Mouse (Mus musculus) cerebellum, adult (tissue): ENCODE data around the gene Dab2ip.
A peak's percentile ranks its signal among the peaks of the same experiment; 100 is the strongest.

Source experiments
- ATAC-seq: cut with Nextera tagmentation; 2 replicates; pipeline ENCODE4 v1.9.2; 2017; ENCODE audit warnings: mild to moderate bottlenecking, moderate library complexity, mixed read lengths; ENCODE audit not compliant: insufficient number of reproducible peaks, low FRiP score, low TSS enrichment

Gene Dab2ip

DNA sequence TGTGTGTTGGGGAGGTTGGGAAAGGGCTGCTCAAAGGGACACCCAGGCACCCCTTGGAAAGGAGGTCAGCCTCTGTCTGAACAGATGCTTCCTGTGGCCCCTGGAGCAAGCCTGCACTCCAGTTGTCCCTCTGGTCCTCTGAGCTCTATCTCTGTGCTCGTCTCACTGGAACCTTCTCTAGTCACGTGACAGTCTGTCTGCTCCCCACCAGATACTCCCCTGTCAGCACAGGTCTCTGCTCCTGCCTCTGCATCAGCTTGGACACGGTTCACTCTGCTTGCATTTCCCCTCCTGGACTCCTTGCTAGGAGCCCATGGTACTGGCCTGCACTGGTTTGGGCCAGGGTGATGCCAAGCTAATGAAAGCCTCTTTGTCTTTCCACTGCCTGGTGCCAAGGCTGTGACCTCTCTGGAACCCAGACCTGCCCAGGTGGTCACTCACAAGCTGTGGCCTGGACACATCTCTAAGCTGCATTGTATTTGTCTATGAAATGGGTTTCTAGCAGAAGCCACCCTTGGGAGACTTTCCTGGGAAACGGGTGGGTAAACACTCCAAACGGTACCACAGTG lies 1.1 kb upstream of the Dab2ip start:
- ATAC-seq: no peak

- ATAC-seq: peak; percentile 55
Measured at GRCm38 (mm10) chr2:35558826-35559550, 922 bp downstream of the Dab2ip start.

DNA sequence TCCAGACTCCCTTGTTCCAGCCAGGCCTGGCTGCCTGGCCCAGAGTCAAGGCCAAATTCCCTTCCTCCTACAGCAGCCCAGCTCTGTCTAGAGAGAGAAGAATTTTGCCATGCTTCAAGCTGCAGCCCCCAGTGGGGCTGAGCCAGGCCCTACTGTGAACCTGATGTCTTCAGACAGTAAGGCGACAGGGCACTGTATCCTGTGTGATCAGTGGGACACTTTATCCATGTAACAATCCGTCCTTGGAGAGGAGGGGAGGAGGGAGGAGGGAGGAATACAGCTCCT lies 1.4 kb downstream of the Dab2ip start:
- peak; percentile 49 for ATAC-seq

GRCm38 (mm10) chr2:35563722-35564121 lies 5.7 kb downstream of the Dab2ip start:
- no peak for ATAC-seq

GRCm38 (mm10) chr2:35565051-35565836 lies 7.2 kb downstream of the Dab2ip start:
- ATAC-seq: no peak

DNA sequence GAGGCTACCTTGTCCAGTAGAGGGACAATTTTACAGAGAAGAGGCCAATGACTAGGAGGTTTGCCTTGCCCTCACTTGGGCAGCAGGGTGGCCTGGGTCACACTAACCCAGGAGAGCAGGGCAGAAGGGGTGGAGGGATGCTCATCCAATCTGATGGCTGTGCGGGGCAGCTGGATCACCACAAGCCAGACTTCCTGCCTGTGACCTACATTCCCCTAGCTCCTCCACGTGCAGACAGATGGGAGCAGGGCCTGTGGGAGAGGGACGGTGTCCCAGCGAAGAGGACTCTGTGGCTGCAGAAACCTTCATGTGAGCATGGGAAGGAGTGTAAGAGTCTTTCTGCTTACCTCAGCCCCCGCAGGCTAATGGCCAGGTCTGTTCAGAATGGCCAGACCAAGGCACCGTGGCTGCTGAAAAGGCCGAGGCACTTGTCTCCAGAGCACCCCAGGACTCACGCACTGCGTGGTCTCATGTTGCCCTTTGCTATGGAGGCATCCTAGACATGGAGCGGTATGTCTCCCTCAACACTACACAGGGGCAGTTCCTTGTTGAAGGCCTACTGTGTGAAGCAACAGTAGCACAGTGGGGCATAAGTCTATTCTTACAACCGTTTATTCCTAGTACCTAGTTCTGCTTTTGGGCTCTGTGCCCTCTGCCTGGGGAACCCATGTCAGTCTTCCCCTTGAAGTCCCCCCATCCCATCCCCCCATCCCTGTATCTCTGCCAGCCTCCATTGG lies 9.1 kb downstream of the Dab2ip start:
- ATAC-seq: peak; percentile 50; the same call in 1 of the 2 replicates

- no peak for ATAC-seq
Measured at GRCm38 (mm10) chr2:35567694-35568149, 9.7 kb downstream of the Dab2ip start.

DNA sequence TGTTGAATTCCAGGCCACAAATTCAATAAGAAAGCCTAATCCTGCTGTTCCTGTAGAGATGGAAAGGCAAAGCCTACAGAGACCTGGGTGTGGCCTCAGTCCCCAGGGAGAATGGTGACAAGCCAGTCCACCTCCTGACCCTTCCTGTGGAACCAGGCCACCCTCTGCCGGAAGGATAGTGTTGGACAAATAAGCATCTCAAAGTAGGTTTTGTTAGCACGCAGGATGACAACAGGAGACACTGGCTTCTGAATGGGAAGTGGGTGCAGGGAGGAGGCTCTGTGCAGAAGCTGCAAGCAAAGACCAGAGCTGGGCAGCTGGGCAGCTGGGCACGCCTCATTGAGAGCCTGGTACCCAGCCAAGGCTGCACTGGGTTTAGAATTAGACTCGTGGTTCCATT lies 12.7 kb downstream of the Dab2ip start:
- ATAC-seq: no peak

DNA sequence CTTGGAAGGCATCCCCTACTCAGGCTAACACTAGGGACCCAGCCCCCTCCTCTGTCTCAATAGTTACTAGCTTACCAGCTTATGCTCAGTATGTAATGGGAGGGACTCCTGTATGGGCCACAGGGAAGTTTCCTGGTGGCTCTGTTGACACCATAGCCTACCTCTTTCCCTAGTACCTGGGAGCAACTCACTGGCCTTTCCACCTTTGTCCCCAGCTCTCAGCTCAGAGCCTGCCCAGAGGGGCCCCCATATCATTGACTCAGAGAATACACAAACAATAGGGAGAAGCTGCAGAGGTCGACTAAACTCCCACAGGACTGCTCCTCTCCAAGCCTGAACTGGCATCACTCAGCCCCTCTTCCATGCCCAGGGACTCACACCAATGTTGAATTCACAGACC lies 16.6 kb downstream of the Dab2ip start:
- ATAC-seq: no peak

DNA sequence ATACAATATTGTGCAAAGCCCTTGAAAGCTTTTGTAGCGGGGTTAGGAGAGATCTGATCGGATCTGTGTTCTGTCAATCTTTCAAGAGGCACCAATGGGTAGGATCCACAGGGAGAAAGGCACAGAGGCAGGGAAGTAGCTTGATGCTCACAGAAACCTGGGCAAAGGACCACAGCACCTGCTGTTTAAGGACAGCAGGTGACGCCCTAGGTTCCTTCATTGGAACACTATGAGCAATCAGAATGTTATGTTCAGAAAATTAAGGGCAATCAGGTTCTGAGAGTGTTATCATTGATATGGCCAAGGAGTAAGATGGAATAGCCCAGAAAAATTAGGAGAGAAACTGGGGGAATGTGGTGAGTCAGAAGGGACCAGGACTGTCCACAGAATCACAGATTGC lies 18.6 kb downstream of the Dab2ip start:
- ATAC-seq: no peak

DNA sequence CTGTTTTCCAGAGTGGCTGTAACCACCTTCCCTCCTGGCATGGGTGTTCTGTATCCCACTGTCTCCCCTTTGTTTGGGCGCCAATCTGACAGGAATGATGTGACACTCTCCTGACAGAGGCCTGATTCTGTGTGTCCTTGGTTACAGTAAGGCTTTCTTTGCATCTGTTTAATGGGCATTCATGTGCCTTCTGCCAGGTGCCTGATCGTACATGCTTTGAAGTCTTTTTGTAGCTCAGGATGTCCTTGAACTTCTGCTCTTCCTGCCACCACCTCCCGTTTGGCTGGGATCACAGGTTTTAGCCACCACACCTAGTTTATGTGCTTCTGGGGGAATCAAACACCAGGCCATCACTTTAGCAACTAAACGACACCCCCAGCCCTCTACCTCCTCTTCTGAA lies 22.0 kb downstream of the Dab2ip start:
- ATAC-seq: no peak

DNA sequence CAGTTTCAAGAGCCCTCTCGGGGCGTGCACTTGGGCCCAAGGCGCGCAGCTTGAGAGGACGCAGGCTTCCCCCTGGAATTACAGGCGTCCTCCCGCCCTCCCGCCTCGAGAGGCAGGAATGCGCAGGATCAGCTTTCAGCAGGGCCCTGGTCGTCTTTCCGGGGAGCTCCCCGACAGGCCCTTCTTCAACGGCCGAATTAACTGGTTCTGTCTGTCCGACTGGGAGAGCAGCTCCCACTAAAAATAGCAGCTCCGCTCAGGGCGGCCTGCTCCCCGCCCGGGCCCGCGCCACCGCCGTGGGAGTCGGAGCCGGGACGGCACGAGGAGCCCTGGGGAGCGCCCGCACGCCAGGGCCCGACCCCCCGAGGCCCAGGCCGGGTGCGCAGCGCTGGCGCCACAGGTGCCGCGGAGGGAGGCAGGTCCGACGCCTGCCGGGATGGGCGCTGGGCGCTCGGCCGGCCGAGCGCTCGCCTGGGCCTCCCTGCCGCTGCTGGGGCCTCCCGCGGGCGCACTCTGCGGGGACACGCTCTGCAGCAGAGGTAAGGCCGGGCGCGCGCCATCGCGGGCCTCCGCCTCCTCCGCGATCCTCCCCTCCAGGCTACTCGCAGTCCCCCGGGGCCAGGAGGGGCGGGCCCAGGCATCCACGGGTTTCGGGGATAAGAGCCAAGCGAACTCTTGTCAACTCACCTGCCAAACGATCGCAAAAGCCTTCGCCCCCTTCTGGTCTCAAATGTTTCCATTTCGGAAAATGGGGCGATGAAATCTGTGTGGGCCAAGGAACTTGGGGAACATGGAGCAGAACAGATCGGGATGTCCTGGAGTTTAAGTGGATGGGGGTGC lies 23.7 kb downstream of the Dab2ip start:
- 0 out of 2 replicates have a peak, but pooled peaks have one; percentile 16 for ATAC-seq

DNA sequence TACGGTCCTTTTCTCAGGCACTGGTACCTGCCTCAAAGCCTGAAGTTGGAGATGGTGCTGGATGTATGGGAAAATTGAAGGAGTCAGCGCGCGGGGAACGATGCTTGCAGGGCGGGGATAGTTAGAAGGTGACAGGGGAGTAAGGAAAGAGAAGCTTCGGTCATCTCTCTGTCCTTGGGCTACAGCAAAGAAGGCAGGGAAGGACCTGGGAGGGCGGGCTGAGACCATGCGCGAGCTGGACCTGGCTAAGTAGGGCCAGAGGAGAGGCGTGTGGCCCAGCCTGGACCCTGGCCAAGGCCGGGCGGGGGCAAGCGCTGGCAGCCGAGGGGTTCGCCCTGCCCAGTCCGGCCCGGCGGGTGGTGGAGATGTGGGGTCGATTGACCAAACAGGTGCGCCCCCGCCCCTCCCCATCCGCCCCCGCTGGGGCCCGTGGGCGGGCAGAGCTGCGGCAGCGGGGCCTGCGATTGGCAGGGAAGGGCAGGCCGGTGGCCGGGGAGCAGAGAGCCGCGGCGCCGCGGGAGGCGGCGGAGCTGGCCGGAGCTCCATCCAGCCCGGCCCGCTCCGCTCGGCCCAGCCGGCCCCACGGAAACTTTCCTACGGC lies 24.4 kb downstream of the Dab2ip start:
- ATAC-seq: peak; percentile 65; the same call in 1 of the 2 replicates

DNA sequence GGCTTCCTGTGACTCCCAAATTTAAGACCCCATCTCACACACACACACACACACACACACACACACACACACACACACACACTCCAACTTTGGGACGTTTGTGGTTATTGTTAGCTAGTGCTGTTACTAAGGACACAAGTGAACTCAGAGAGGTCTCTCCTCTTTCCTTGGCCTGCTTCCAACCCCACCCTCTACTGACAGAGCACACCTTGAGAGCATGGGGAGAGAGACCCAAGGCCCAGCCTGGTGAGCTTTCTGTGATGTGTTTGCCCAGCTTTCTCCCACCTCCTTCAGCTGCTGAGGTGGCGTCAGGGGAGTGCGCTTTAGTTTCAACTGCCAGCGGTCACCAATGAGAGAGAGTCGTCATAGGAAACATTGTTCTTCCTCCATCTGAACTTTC lies 25.3 kb downstream of the Dab2ip start:
- ATAC-seq: no peak

DNA sequence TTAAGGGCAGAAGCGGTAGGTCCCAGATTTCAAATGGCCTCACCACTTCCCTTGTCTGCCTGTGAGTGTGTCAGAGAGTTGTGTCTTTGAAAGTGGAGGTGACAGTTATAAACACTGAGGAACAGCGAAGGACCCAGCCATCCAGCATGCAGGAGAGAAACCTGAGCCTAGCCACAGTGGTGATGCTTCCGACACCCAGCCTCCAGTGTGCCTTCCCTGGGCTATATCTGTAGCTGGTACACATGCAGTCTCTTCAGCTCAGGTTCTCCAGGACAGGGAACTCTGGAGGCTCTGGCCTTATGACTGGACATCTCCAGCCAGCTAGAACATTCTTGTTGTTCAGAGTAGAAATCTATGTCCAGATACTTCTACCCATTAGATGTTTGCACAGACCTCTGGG lies 25.9 kb downstream of the Dab2ip start:
- no peak for ATAC-seq

DNA sequence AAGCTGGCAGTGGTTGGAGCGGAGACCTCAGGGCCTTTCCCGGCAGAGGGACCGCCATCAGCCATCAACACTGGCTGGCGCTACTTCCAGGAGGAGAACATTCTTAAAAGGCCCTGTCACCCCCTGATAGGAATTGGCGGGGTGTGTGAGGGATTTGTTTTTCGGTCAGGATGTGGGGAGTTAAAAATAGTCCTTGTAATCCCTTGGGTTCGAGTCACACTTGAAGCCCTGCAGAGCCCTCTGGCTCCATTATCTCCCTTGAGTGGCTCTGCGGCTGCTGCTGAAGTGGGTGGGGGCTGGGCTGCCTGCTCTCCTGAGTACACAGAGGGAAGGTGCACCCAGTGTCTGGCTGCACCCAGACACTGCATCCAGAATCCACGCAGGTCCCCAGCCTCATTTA lies 30.3 kb downstream of the Dab2ip start:
- no peak for ATAC-seq

GRCm38 (mm10) chr2:35589385-35589784 lies 31.3 kb downstream of the Dab2ip start:
- ATAC-seq: no peak

- ATAC-seq: no peak
Measured at GRCm38 (mm10) chr2:35589800-35590199, 31.7 kb downstream of the Dab2ip start.

- no peak for ATAC-seq
Measured at GRCm38 (mm10) chr2:35591961-35592724, 34.1 kb downstream of the Dab2ip start.
